In genomic region chr3:125935796-125936195, GRCm38 (mm10) we compare ENCODE assay signal across 26 mouse cellular contexts. TPM values are rescaled to one million over a fixed set of nuclear protein-coding genes. Genes with fewer than 3 reads are reported as not detected.
"Had no signal": no experiment of that assay in that cellular context is flagged by ENCODE, and none has a peak within 500 bp of the region (broad histone marks: within the 10 kb centered on the region; RNA-seq: fewer than 3 reads in every experiment).

No protein-coding gene starts in this region.

- H3K9me3 ChIP-seq: embryonic facial prominence, embryonic 10.5 days; embryonic facial prominence, embryonic 12.5 days; embryonic facial prominence, embryonic 13.5 days; embryonic facial prominence, embryonic 15.5 days; forebrain, embryonic 10.5 days; forebrain, embryonic 12.5 days; forebrain, embryonic 13.5 days; forebrain, embryonic 15.5 days had no signal

- H3K27ac ChIP-seq: embryonic facial prominence, embryonic 10.5 days; embryonic facial prominence, embryonic 12.5 days; embryonic facial prominence, embryonic 13.5 days; embryonic facial prominence, embryonic 15.5 days; forebrain, embryonic 10.5 days; forebrain, embryonic 12.5 days; forebrain, embryonic 13.5 days; forebrain, embryonic 15.5 days; gastrocnemius, adult 2 months; heart, adult 2 months had no signal

- DNase-seq: cerebellum, adult 9-10 months; cerebellum, adult 9-11 months; cerebellum, postnatal 10 days; cerebellum, postnatal 14 days; cerebellum, postnatal 25 days; cerebellum, postnatal 36 days; embryo, embryonic 11 days; forebrain, postnatal 0 days; gastrocnemius, adult 2 months; gastrocnemius, postnatal 10 days; gastrocnemius, postnatal 14 days; gastrocnemius, postnatal 25 days; gastrocnemius, postnatal 36 days; heart, adult 11 months; heart, adult 18-20 months; heart, adult 2 months had no signal

- H3K27me3 ChIP-seq: forebrain, embryonic 15.5 days had no signal

- H3K36me3 ChIP-seq: embryonic facial prominence, embryonic 10.5 days; embryonic facial prominence, embryonic 12.5 days; embryonic facial prominence, embryonic 13.5 days; embryonic facial prominence, embryonic 15.5 days; forebrain, embryonic 10.5 days; forebrain, embryonic 12.5 days; forebrain, embryonic 15.5 days had no signal

- H3K4me3 ChIP-seq: embryonic facial prominence, embryonic 10.5 days; embryonic facial prominence, embryonic 12.5 days; embryonic facial prominence, embryonic 13.5 days; embryonic facial prominence, embryonic 15.5 days; erythroblast, embryonic 14.5 days; forebrain, embryonic 10.5 days; forebrain, embryonic 12.5 days; forebrain, embryonic 13.5 days; forebrain, embryonic 15.5 days; gastrocnemius, adult 2 months; heart, adult 2 months had no signal

- H3K9ac ChIP-seq: embryonic facial prominence, embryonic 12.5 days; embryonic facial prominence, embryonic 13.5 days; embryonic facial prominence, embryonic 15.5 days; forebrain, embryonic 12.5 days; forebrain, embryonic 13.5 days; forebrain, embryonic 15.5 days; forebrain, postnatal 0 days had no signal

RNA-seq across cellular contexts. Expression of gene Ugt8a, which starts 2.6 kb away (rescaled TPM):
- total RNA-seq: heart, adult 18-20 months; heart, adult 2 months had no signal
- polyA plus RNA-seq: erythroblast, embryonic 14.5 days; gonadal fat pad, adult 2 months had no signal
